25 mouse cellular contexts compared by ENCODE assay signal in genomic region chr3:135404599-135404998, GRCm38 (mm10). TPM values are rescaled to one million over a fixed set of nuclear protein-coding genes. Genes with fewer than 3 reads are reported as not detected.
DNase-seq lines count a peak whose midpoint lies in the region; ATAC-seq and TF ChIP-seq lines count a peak whose summit lies in the region.
"Had no signal": no experiment of that assay in that cellular context is flagged by ENCODE, and none has a peak within 500 bp of the region (broad histone marks: within the 10 kb centered on the region; RNA-seq: fewer than 3 reads in every experiment).

No protein-coding gene starts in this region.

- no peak for TF ChIP-seq EP300 in heart, adult 2 months (IDR thresholded peaks at IDR 0.05; ENCODE audit: insufficient read depth, low read depth, low read length)

- intact Hi-C loops in heart, adult 2 months (cut with DNase I) = loop anchor here (5.0 kb wide), 3 partner anchors 83 to 308 kb away; partner anchors contain the start of genes Bdh2 and Manba

- H3K9me3 ChIP-seq in hindbrain, embryonic 12.5 days (replicated peaks) = no peaks in the 10 kb centered on the region
- H3K9me3 ChIP-seq: forebrain, embryonic 13.5 days; hindbrain, embryonic 13.5 days; lung, embryonic 15.5 days had no signal

- H3K9ac ChIP-seq in heart, adult 2 months (ENCODE audit: low read depth, low read length) = no peak overlapping the region
- H3K9ac ChIP-seq in hindbrain, embryonic 12.5 days = no peak overlapping the region
- H3K9ac ChIP-seq: forebrain, embryonic 13.5 days; hindbrain, embryonic 13.5 days; limb, embryonic 13.5 days; liver, embryonic 14.5 days; lung, embryonic 15.5 days; midbrain, embryonic 13.5 days had no signal

- H3K36me3 ChIP-seq in heart, adult 2 months (ENCODE audit: control insufficient read depth, insufficient read depth, low read length) = no peaks in the 10 kb centered on the region
- peaks cover 24% of the 10 kb centered on the region for H3K36me3 ChIP-seq in hindbrain, embryonic 12.5 days

- 0 out of 2 replicates have a peak, but pooled peaks have one; percentile 15 for TF ChIP-seq CTCF in heart, adult 2 months (IDR thresholded peaks at IDR 0.05)

- no peak overlapping the region for H3K4me2 ChIP-seq in hindbrain, embryonic 12.5 days (replicated peaks)
- H3K4me2 ChIP-seq: forebrain, embryonic 13.5 days; heart, embryonic 11.5 days; hindbrain, embryonic 13.5 days; limb, embryonic 13.5 days; lung, embryonic 15.5 days; midbrain, embryonic 13.5 days had no signal

- 72% methylated on average over 4 of the region's 4 CpGs for WGBS in heart, adult 2 months
- 82% methylated on average over 4 of the region's 4 CpGs for WGBS in hindbrain, embryonic 12.5 days

- H3K4me1 ChIP-seq in heart, adult 2 months (ENCODE audit: control insufficient read depth, insufficient read depth, low read length) = peaks cover 1% of the 10 kb centered on the region
- H3K4me1 ChIP-seq in hindbrain, embryonic 12.5 days = peaks cover 6% of the 10 kb centered on the region; the same call in 1 of the 2 replicates
- H3K4me1 ChIP-seq: limb, embryonic 13.5 days; lung, embryonic 15.5 days had no signal

- no peak for DNase-seq in heart, adult 2 months
- DNase-seq in heart, adult 8-10 months (ENCODE audit: low spot score) = no peak
- DNase-seq in retina, postnatal 1 day = peak; percentile 25
- no peak for DNase-seq in retina, embryonic 14.5 days (ENCODE audit: low spot score)
- DNase-seq in NIH3T3 (ENCODE audit: low read depth) = peak; percentile 58
- no peak for DNase-seq in thymus, postnatal 4 days
- DNase-seq: B cell, adult 2 months; cerebellum, adult 18-20 months; cerebellum, postnatal 36 days; gastrocnemius, postnatal 25 days; heart, postnatal 14 days; kidney, adult 9 months; kidney, postnatal 4 days; thymus, postnatal 14 days had no signal

- H3K4me3 ChIP-seq in heart, adult 2 months = no peak overlapping the region
- H3K4me3 ChIP-seq in hindbrain, embryonic 12.5 days = no peak overlapping the region
- H3K4me3 ChIP-seq: forebrain, embryonic 13.5 days; hindbrain, embryonic 13.5 days; limb, embryonic 13.5 days; lung, embryonic 15.5 days; midbrain, embryonic 13.5 days had no signal

- H3K27ac ChIP-seq in heart, adult 2 months = no peak overlapping the region
- no peak overlapping the region for H3K27ac ChIP-seq in hindbrain, embryonic 12.5 days
- H3K27ac ChIP-seq: forebrain, embryonic 13.5 days; hindbrain, embryonic 13.5 days; limb, embryonic 13.5 days; liver, embryonic 14.5 days; lung, embryonic 15.5 days; midbrain, embryonic 13.5 days had no signal

- no peak for TF ChIP-seq POLR2A in heart, adult 2 months (IDR thresholded peaks at IDR 0.05; ENCODE audit: insufficient read depth, low read depth, low read length)

- no peaks in the 10 kb centered on the region for H3K79me2 ChIP-seq in heart, adult 2 months (replicated peaks; ENCODE audit: control insufficient read depth, insufficient read depth, low read length)

- H3K27me3 ChIP-seq in heart, adult 2 months (ENCODE audit: control insufficient read depth, insufficient read depth, low read length) = no peaks in the 10 kb centered on the region
- H3K27me3 ChIP-seq in hindbrain, embryonic 12.5 days = no peaks in the 10 kb centered on the region
- H3K27me3 ChIP-seq: forebrain, embryonic 13.5 days; hindbrain, embryonic 13.5 days; limb, embryonic 13.5 days; lung, embryonic 15.5 days; midbrain, embryonic 13.5 days had no signal

- no peak for ATAC-seq in hindbrain, embryonic 12.5 days (ENCODE audit: low FRiP score)
- ATAC-seq: forebrain, embryonic 13.5 days; inflammation-experienced regulatory T-cells, adult 6 months; midbrain, embryonic 13.5 days had no signal

RNA-seq across cellular contexts. Expression of gene Cisd2, which starts 19.1 kb away (rescaled TPM):
- total RNA-seq in heart, adult 2 months (2021) = 10 to 100 TPM; 47.1 to 55.0 TPM
- polyA plus RNA-seq in heart, adult 2 months (2012; rRNA removed) = 20.6 and 31.4 TPM in 2 replicates
- total RNA-seq in heart, adult 8-10 months (2022) = 10 to 100 TPM; 45.0 to 53.5 (median 50.7) TPM
- 77.1 and 82.5 TPM in 2 replicates for polyA plus RNA-seq in hindbrain, embryonic 12.5 days (2016; fragmentation: Nextera tagmentation; extraction: Ambion mirVana)

RNA-seq across cellular contexts. Expression of gene Ube2d3, which starts 33.4 kb away (rescaled TPM):
- total RNA-seq in heart, adult 2 months (2021) = 100 to 1,000 TPM; 357 to 416 TPM
- polyA plus RNA-seq in heart, adult 2 months (2012; rRNA removed) = 285 and 532 TPM in 2 replicates
- 100 to 1,000 TPM; 333 to 393 (median 350) TPM for total RNA-seq in heart, adult 8-10 months (2022)
- polyA plus RNA-seq in hindbrain, embryonic 12.5 days (2016; fragmentation: Nextera tagmentation; extraction: Ambion mirVana) = 469 and 495 TPM in 2 replicates

RNA-seq across cellular contexts. Expression of gene Slc9b1, which starts 56.8 kb away (rescaled TPM):
- total RNA-seq in heart, adult 2 months (2021) = under 1 TPM in 1 of 2 experiments, not detected in 1; 0.29 TPM
- polyA plus RNA-seq in heart, adult 2 months (2012; rRNA removed) = 0.04 TPM in 1 of 2 replicates, not detected in the other
- total RNA-seq in heart, adult 8-10 months (2022) = under 1 TPM in 2 of 4 experiments, not detected in 2; 0.50 to 0.72 TPM
- polyA plus RNA-seq in hindbrain, embryonic 12.5 days (2016; fragmentation: Nextera tagmentation; extraction: Ambion mirVana) = not detected in 2 replicates
- total RNA-seq: gastrocnemius, postnatal 25 days; megakaryocyte progenitor cell, adult 5-6 weeks had no signal
- polyA plus RNA-seq: forebrain, embryonic 13.5 days; neural tube, embryonic 14.5 days had no signal

Comparison
In these comparisons a context has a peak if more than half of its experiments do, and no peak if none do; other contexts are left out.
1. DNase-seq: peak in retina, postnatal 1 day (single experiment) and NIH3T3 (single experiment); none in heart, adult 2 months (0 of 2), heart, adult 8-10 months (single experiment), retina, embryonic 14.5 days (single experiment) and thymus, postnatal 4 days (single experiment).